ENCODE assay signal across 8 mouse cellular contexts in genomic region chrX:13845141-13845857, GRCm38 (mm10). TPM values are rescaled to one million over a fixed set of nuclear protein-coding genes. Genes with fewer than 3 reads are reported as not detected.
DNase-seq lines count a peak whose midpoint lies in the region; ATAC-seq and TF ChIP-seq lines count a peak whose summit lies in the region.

No protein-coding gene starts in this region.

- no peak for DNase-seq in spleen, adult 2 months (ENCODE audit: low read depth in 1 of 2, low spot score in 2 of 2)
- DNase-seq in spleen, postnatal 14 days (ENCODE audit: low spot score in 2 of 2), result no peak
- DNase-seq in heart, adult 18-20 months, result peak; percentile 11 to 39
- DNase-seq in spleen, postnatal 10 days (ENCODE audit: low spot score in 2 of 2), result no peak

- H3K9ac ChIP-seq in kidney, embryonic 15.5 days, result peak overlapping the region; percentile 72
- H3K9ac ChIP-seq in liver, embryonic 12.5 days, result peak overlapping the region; percentile 68
- peak overlapping the region; percentile 79 for H3K9ac ChIP-seq in neural tube, embryonic 14.5 days (replicated peaks; ENCODE audit: low read depth, low read length)

- ATAC-seq in kidney, embryonic 15.5 days (replicated peaks; ENCODE audit: low FRiP score), result 0 out of 2 replicates have a peak, but pooled peaks have one; percentile 14
- no peak for ATAC-seq in liver, embryonic 12.5 days
- ATAC-seq in neural tube, embryonic 14.5 days (ENCODE audit: low read depth), result peak; percentile 6; the same call in 1 of the 2 replicates

- peak overlapping the region; percentile 75; the same call in 1 of the 2 replicates for H3K4me3 ChIP-seq in spleen, adult 2 months (ENCODE audit: extremely low read depth, insufficient read depth, insufficient read length)
- H3K4me3 ChIP-seq in bone marrow macrophage, adult 2 months (ENCODE audit: insufficient read depth, low read length), result peak overlapping the region; percentile 71
- H3K4me3 ChIP-seq in kidney, embryonic 15.5 days (replicated peaks), result peak overlapping the region; percentile 61
- peak overlapping the region; percentile 63 for H3K4me3 ChIP-seq in liver, embryonic 12.5 days
- peak overlapping the region; percentile 57 for H3K4me3 ChIP-seq in neural tube, embryonic 14.5 days (ENCODE audit: low read depth, low read length)

- TF ChIP-seq CTCF in spleen, adult 2 months (IDR thresholded peaks at IDR 0.05; ENCODE audit: extremely low read depth, insufficient read depth, insufficient read length, insufficient replicate concordance), result no peak
- no peak for TF ChIP-seq CTCF in bone marrow macrophage, adult 2 months (IDR thresholded peaks at IDR 0.05; ENCODE audit: low read depth, low read length)

- no peaks in the 10 kb centered on the region for H3K36me3 ChIP-seq in spleen, adult 2 months (ENCODE audit: control insufficient read depth, insufficient read depth, low read length)
- no peaks in the 10 kb centered on the region for H3K36me3 ChIP-seq in kidney, embryonic 15.5 days
- H3K36me3 ChIP-seq in liver, embryonic 12.5 days, result no peaks in the 10 kb centered on the region
- no peaks in the 10 kb centered on the region for H3K36me3 ChIP-seq in neural tube, embryonic 14.5 days (ENCODE audit: control insufficient read depth, insufficient read depth, low read length)

- H3K4me2 ChIP-seq in kidney, embryonic 15.5 days, result peak overlapping the region; percentile 59
- peak overlapping the region; percentile 84 for H3K4me2 ChIP-seq in liver, embryonic 12.5 days
- H3K4me2 ChIP-seq in neural tube, embryonic 14.5 days (ENCODE audit: low read depth, low read length), result peak overlapping the region; percentile 43

- H3K4me1 ChIP-seq in spleen, adult 2 months (ENCODE audit: control insufficient read depth, insufficient read depth, insufficient read length), result no peaks in the 10 kb centered on the region
- H3K4me1 ChIP-seq in bone marrow macrophage, adult 2 months (ENCODE audit: control insufficient read depth, insufficient read depth, low read length), result no peaks in the 10 kb centered on the region
- no peaks in the 10 kb centered on the region for H3K4me1 ChIP-seq in kidney, embryonic 15.5 days
- H3K4me1 ChIP-seq in liver, embryonic 12.5 days, result peaks cover 9% of the 10 kb centered on the region; the same call in 1 of the 2 replicates
- H3K4me1 ChIP-seq in neural tube, embryonic 14.5 days (ENCODE audit: control insufficient read depth, insufficient read depth, low read length), result 0 out of 2 replicates have a peak, but pooled peaks cover 4% of the 10 kb centered on the region

- 26% methylated on average over 22 of the region's 22 CpGs for WGBS in spleen, adult 2 months
- WGBS in kidney, embryonic 15.5 days, result 24% methylated on average over 22 of the region's 22 CpGs
- 7% methylated on average over 22 of the region's 22 CpGs for WGBS in liver, embryonic 12.5 days (ENCODE audit: insufficient replicate concordance)
- WGBS in neural tube, embryonic 14.5 days, result 26% methylated on average over 22 of the region's 22 CpGs

- no peak overlapping the region for H3K27ac ChIP-seq in spleen, adult 2 months (ENCODE audit: insufficient read depth, low read length)
- no peak overlapping the region for H3K27ac ChIP-seq in bone marrow macrophage, adult 2 months (ENCODE audit: insufficient read depth, low read depth, low read length)
- H3K27ac ChIP-seq in kidney, embryonic 15.5 days, result peak overlapping the region; percentile 88
- H3K27ac ChIP-seq in liver, embryonic 12.5 days, result no peak overlapping the region
- H3K27ac ChIP-seq in neural tube, embryonic 14.5 days (ENCODE audit: low read depth, low read length), result peak overlapping the region; percentile 91

- H3K9me3 ChIP-seq in kidney, embryonic 15.5 days (replicated peaks), result no peaks in the 10 kb centered on the region
- no peaks in the 10 kb centered on the region for H3K9me3 ChIP-seq in liver, embryonic 12.5 days (replicated peaks)
- no peaks in the 10 kb centered on the region for H3K9me3 ChIP-seq in neural tube, embryonic 14.5 days (ENCODE audit: control insufficient read depth, low read length)

- no peak for TF ChIP-seq POLR2A in spleen, adult 2 months (IDR thresholded peaks at IDR 0.05; ENCODE audit: low read depth, low read length)
- no peak for TF ChIP-seq POLR2A in bone marrow macrophage, adult 2 months (IDR thresholded peaks at IDR 0.05; ENCODE audit: borderline replicate concordance, low read depth, low read length)

- H3K27me3 ChIP-seq in spleen, adult 2 months (ENCODE audit: control insufficient read depth, insufficient read depth, low read length), result no peaks in the 10 kb centered on the region
- H3K27me3 ChIP-seq in kidney, embryonic 15.5 days, result no peaks in the 10 kb centered on the region
- H3K27me3 ChIP-seq in liver, embryonic 12.5 days (replicated peaks), result peaks cover 8% of the 10 kb centered on the region; the same call in 1 of the 2 replicates
- H3K27me3 ChIP-seq in neural tube, embryonic 14.5 days (ENCODE audit: control insufficient read depth, insufficient read depth, low read length), result no peaks in the 10 kb centered on the region

RNA-seq across cellular contexts. Expression of gene Cask, which starts 5.9 kb away (rescaled TPM):
- 0.98 and 1.5 TPM in 2 replicates for polyA plus RNA-seq in spleen, adult 2 months (2012; rRNA removed)
- 19.8 and 24.9 TPM in 2 replicates for polyA plus RNA-seq in bone marrow macrophage, adult 2 months (2012; ENCODE audit: insufficient read depth, insufficient read length, missing spikeins)
- 10 to 100 TPM; 13.3 to 13.7 TPM for total RNA-seq in heart, adult 18-20 months (2021)
- polyA plus RNA-seq in kidney, embryonic 15.5 days (2015; fragmentation: Nextera tagmentation; extraction: Ambion mirVana), result 15.6 and 17.4 TPM in 2 replicates
- 1.5 and 2.1 TPM in 2 replicates for polyA plus RNA-seq in liver, embryonic 12.5 days (2016; fragmentation: Nextera tagmentation; extraction: Ambion mirVana)
- 55.1 and 62.2 TPM in 2 replicates for polyA plus RNA-seq in neural tube, embryonic 14.5 days (2014; fragmentation: Nextera tagmentation; extraction: Ambion mirVana)

Comparison
In these comparisons a context has a peak if more than half of its experiments do, and no peak if none do; other contexts are left out.
1. DNase-seq: peak in heart, adult 18-20 months (2 of 2); none in spleen, adult 2 months (0 of 2), spleen, postnatal 14 days (0 of 2) and spleen, postnatal 10 days (0 of 2).
2. H3K27ac ChIP-seq: peak in kidney, embryonic 15.5 days (single experiment) and neural tube, embryonic 14.5 days (single experiment); none in spleen, adult 2 months (single experiment), bone marrow macrophage, adult 2 months (single experiment) and liver, embryonic 12.5 days (single experiment).
3. Peak in every context shown above with its lines, with median percentiles within 50 percentile points of each other: H3K4me3 ChIP-seq, H3K4me2 ChIP-seq and H3K9ac ChIP-seq.